Mouse (Mus musculus): ENCODE measurements around the gene Tmem145. TPM values are rescaled to one million over a fixed set of nuclear protein-coding genes. Genes with fewer than 3 reads are reported as not detected.
A peak's percentile ranks its signal among the peaks of the same experiment; 100 is the strongest.

The Tmem145 gene
- polyA plus RNA-seq, 1 experiment from 2014 or later, result 14.1 TPM

GRCm38 (mm10) chr7:25279076-25279860 is 26.6 kb upstream of the Tmem145 start:
- Histone ChIP-seq H3K27ac (peak overlapping the region; percentile 100), H3K9ac (peak overlapping the region; percentile 85), H3K36me3 (ENCODE audit: poor library complexity, severe bottlenecking) (peaks cover 5% of the 10 kb centered on the region; the same call in 1 of the 2 replicates), H3K4me1 (peaks cover 65% of the 10 kb centered on the region), H3K27me3 (no peaks in the 10 kb centered on the region), H3K4me2 (peak overlapping the region; percentile 81), H3K4me3 (peak overlapping the region; percentile 76), H3K9me3 (replicated peaks) (no peaks in the 10 kb centered on the region)
- ATAC-seq, result peak; percentile 64
- under 1% methylated on average over 38 of the region's 49 CpGs for WGBS

DNA sequence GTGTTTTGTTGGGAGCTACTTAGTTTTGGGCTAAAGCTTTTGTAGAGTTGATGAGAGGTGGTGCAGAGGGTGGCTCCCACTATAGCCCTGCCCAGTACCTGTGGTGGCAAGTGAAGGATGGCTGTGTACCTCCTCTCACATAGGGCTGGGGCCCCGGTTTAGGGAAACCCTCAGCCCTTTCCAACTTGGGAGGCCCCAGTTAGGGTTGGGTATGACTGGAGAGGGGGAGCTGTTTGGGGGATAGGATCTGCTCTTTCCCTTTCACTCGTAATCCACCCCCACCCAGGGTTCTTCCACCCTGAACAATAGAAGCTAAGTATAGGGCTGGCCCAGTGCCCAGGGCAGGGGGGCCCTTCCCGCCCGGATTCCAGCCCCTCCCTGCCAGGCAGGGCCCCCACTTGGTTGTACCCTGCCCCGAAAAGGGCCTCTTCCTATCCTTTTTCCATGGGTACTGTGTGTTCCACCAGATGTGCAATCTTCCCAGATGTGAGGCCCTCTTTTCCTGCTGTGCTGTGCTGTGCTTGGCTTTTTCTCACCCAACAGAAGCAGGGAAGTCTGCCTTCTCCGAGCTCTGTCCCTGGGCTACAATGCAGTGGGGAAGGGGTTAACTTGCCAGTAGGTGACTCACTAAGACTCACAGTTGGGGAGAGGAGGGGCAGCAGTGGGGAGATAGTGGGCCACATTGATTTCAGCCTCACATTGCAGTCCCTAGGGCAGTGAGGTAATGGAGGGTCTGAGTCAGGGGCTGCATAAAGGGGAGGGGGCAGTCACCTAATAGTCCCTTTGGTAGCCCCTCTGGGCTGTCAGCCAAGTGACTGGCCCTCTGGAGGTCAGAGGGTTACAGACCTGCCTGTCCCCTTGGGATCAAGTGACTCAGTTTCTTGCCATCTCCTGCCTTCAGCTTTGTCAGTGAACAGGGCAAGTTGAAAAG is 25.8 kb upstream of the Tmem145 start:
- 0% methylated on average over 6 of the region's 6 CpGs for WGBS
- peak; percentile 9; the same call in 1 of the 2 replicates for ATAC-seq
- H3K4me1 ChIP-seq, result peaks cover 66% of the 10 kb centered on the region

DNA sequence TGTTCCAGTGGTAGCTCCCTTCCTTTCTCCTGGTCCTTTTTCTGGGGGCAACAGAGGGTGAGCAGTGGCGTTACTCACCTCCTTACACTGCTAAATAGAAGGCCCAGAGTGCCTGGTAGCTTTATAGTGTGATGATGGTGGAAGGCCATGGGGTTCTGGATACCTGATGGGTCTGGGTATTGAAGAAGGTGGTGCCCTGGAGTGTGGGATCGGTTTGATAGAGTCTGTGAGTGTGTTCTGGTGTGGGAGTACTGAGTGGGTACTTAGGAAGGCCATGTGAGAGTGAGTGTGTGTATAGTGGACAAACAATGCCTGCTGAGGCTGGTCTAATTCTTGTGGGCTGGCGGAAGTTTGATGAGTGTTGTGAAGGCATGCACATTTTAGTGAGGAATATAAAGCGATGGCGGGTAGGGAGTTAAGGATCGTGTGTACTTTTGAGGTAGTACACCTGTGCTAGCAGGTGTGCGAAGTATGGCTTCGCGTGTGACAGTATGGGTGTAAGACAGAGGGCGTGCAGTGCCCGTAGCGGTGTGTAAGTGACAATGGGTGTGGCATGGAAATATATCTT is 24.7 kb upstream of the Tmem145 start:
- Histone ChIP-seq H3K4me3 (peak overlapping the region; percentile 76), H3K27me3 (no peaks in the 10 kb centered on the region), H3K4me2 (peak overlapping the region; percentile 81), H3K9me3 (replicated peaks) (no peaks in the 10 kb centered on the region), H3K36me3 (ENCODE audit: poor library complexity, severe bottlenecking) (peaks cover 15% of the 10 kb centered on the region), H3K27ac (peak overlapping the region; percentile 100), H3K4me1 (peaks cover 64% of the 10 kb centered on the region), H3K9ac (peak overlapping the region; percentile 56)
- 21% methylated on average over 12 of the region's 12 CpGs for WGBS
- no peak for ATAC-seq

More for the DNA sequence above, 25.8 kb upstream of the Tmem145 start:
- H3K9ac ChIP-seq, result peak overlapping the region; percentile 85
- H3K27ac ChIP-seq, result peak overlapping the region; percentile 100
- peak overlapping the region; percentile 81 for H3K4me2 ChIP-seq
- peak overlapping the region; percentile 76 for H3K4me3 ChIP-seq
- peaks cover 9% of the 10 kb centered on the region for H3K36me3 ChIP-seq (ENCODE audit: poor library complexity, severe bottlenecking)
- no peaks in the 10 kb centered on the region for H3K27me3 ChIP-seq
- H3K9me3 ChIP-seq (replicated peaks), result no peaks in the 10 kb centered on the region

DNA sequence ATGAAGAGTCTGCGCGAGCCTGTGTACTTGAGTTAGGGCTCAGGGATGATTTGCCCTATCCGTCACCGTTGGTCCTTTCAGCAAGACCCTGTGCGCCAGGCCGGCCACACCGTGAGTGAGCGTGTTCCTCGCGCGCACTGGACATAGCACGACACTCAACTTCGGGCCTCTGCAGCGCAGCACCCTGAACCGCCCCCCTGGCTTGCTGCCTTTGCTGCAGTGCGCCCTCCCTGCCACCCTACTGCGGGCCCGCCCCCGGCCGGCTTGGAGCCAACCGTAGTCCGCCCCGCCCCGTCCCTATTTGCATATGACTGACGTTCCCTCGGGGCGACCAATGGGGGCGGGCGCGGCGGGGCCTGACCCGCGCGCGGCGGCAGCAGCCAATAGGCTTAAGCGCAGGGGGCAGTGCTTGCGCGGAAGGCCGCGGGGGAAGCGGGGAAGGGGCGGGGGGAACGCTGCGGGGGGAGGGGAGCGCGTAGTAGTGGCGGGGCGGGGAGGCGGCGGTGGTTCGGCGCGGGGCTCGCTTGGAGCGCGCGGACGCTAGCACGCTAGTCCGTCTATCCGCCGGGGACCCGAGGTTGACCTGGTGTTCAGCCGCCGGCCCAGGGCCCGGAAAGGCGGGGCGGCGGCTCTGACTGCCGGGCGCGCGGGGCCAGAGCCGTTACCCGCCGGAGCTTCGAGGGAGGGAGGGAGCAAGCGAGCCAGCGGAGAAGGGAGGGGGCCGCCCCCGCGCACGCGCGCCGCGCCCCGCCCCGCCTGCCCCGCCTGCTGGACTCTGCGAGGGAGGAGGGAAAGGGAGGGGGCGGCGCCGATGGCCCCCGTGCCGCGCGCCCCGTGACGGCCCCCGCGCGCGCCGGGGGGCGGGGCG is 23.9 kb upstream of the Tmem145 start:
- Histone ChIP-seq H3K9ac (peak overlapping the region; percentile 89), H3K4me2 (peak overlapping the region; percentile 81), H3K27me3 (no peaks in the 10 kb centered on the region), H3K9me3 (replicated peaks) (no peaks in the 10 kb centered on the region), H3K4me1 (peaks cover 64% of the 10 kb centered on the region), H3K36me3 (ENCODE audit: poor library complexity, severe bottlenecking) (peaks cover 23% of the 10 kb centered on the region), H3K4me3 (peak overlapping the region; percentile 76), H3K27ac (peak overlapping the region; percentile 100)
- WGBS, result 0% methylated on average over 50 of the region's 108 CpGs
- ATAC-seq, result peak; percentile 71

GRCm38 (mm10) chr7:25282731-25283211 is 23.1 kb upstream of the Tmem145 start:
- Histone ChIP-seq H3K9ac (peak overlapping the region; percentile 89), H3K27ac (peak overlapping the region; percentile 100), H3K27me3 (no peaks in the 10 kb centered on the region), H3K4me3 (peak overlapping the region; percentile 76), H3K36me3 (ENCODE audit: poor library complexity, severe bottlenecking) (peaks cover 31% of the 10 kb centered on the region), H3K4me2 (peak overlapping the region; percentile 81), H3K4me1 (peaks cover 57% of the 10 kb centered on the region), H3K9me3 (replicated peaks) (no peaks in the 10 kb centered on the region)
- no peak for ATAC-seq
- WGBS, result under 1% methylated on average over 34 of the region's 36 CpGs

- Histone ChIP-seq H3K4me1 (peaks cover 54% of the 10 kb centered on the region), H3K4me2 (peak overlapping the region; percentile 81), H3K9me3 (replicated peaks) (no peaks in the 10 kb centered on the region), H3K36me3 (ENCODE audit: poor library complexity, severe bottlenecking) (peaks cover 39% of the 10 kb centered on the region), H3K27ac (peak overlapping the region; percentile 100), H3K4me3 (peak overlapping the region; percentile 76), H3K27me3 (no peaks in the 10 kb centered on the region), H3K9ac (peak overlapping the region; percentile 89)
- no peak for ATAC-seq
- WGBS, result 22% methylated on average over 5 of the region's 5 CpGs
These were observed 22.3 kb upstream of the Tmem145 start for GRCm38 (mm10) chr7:25283637-25284036.

- WGBS, result 72% methylated on average over 2 of the region's 2 CpGs
- Histone ChIP-seq H3K36me3 (ENCODE audit: poor library complexity, severe bottlenecking) (peaks cover 45% of the 10 kb centered on the region), H3K9me3 (replicated peaks) (no peaks in the 10 kb centered on the region), H3K27ac (peak overlapping the region; percentile 100), H3K4me1 (peaks cover 54% of the 10 kb centered on the region), H3K4me2 (peak overlapping the region; percentile 81), H3K9ac (peak overlapping the region; percentile 89), H3K4me3 (peak overlapping the region; percentile 76), H3K27me3 (no peaks in the 10 kb centered on the region)
- no peak for ATAC-seq
These were observed 21.7 kb upstream of the Tmem145 start for GRCm38 (mm10) chr7:25284171-25284570.

- H3K4me1 ChIP-seq, result peaks cover 50% of the 10 kb centered on the region
- H3K4me2 ChIP-seq, result peak overlapping the region; percentile 81
- 63% methylated on average over 5 of the region's 5 CpGs for WGBS
- H3K27me3 ChIP-seq, result no peaks in the 10 kb centered on the region
- peaks cover 51% of the 10 kb centered on the region for H3K36me3 ChIP-seq (ENCODE audit: poor library complexity, severe bottlenecking)
- peak overlapping the region; percentile 27; the same call in 1 of the 2 replicates for H3K27ac ChIP-seq
- H3K9me3 ChIP-seq (replicated peaks), result no peaks in the 10 kb centered on the region
- ATAC-seq, result no peak
- peak overlapping the region; percentile 89 for H3K9ac ChIP-seq
- peak overlapping the region; percentile 76 for H3K4me3 ChIP-seq
These were observed 21.1 kb upstream of the Tmem145 start for GRCm38 (mm10) chr7:25284766-25285165.

- H3K27me3 ChIP-seq, result no peaks in the 10 kb centered on the region
- 86% methylated on average over 20 of the region's 20 CpGs for WGBS
- H3K4me1 ChIP-seq, result peaks cover 43% of the 10 kb centered on the region
- ATAC-seq, result no peak
- no peak overlapping the region; the same call in 1 of the 2 replicates for H3K27ac ChIP-seq
- no peak overlapping the region for H3K4me3 ChIP-seq
- H3K9me3 ChIP-seq (replicated peaks), result no peaks in the 10 kb centered on the region
- peak overlapping the region; percentile 81; the same call in 1 of the 2 replicates for H3K4me2 ChIP-seq
- H3K36me3 ChIP-seq (ENCODE audit: poor library complexity, severe bottlenecking), result peaks cover 60% of the 10 kb centered on the region
- H3K9ac ChIP-seq, result no peak overlapping the region
These were observed 20.2 kb upstream of the Tmem145 start for GRCm38 (mm10) chr7:25285511-25286238.

- no peak for ATAC-seq
- Histone ChIP-seq H3K9ac (no peak overlapping the region), H3K27me3 (no peaks in the 10 kb centered on the region), H3K4me1 (peaks cover 46% of the 10 kb centered on the region), H3K4me2 (no peak overlapping the region), H3K36me3 (ENCODE audit: poor library complexity, severe bottlenecking) (peaks cover 73% of the 10 kb centered on the region), H3K27ac (no peak overlapping the region), H3K9me3 (replicated peaks) (no peaks in the 10 kb centered on the region), H3K4me3 (no peak overlapping the region; the same call in 1 of the 2 replicates)
- WGBS, result 84% methylated on average over 8 of the region's 8 CpGs
These were observed 18.9 kb upstream of the Tmem145 start for GRCm38 (mm10) chr7:25286989-25287388.

Measured in forebrain, embryonic 13.5 days (tissue).